Mouse (Mus musculus) embryonic fibroblast, embryonic 13.5 days (primary cell): ENCODE measurements around the gene Rapgef1.

Experiments used
- CTCF ChIP-seq: IDR thresholded peaks from 2 replicates; pipeline ENCODE4 v1.5.1; 2011; ENCODE audit warnings: mild to moderate bottlenecking, control low read depth, low read length, moderate library complexity, borderline replicate concordance; ENCODE audit not compliant: insufficient read depth
- POLR2A ChIP-seq: IDR thresholded peaks from 2 replicates; pipeline ENCODE4 v1.6.1; 2011; ENCODE audit warnings: low read depth, mild to moderate bottlenecking, control low read depth, low read length, moderate library complexity

DNA sequence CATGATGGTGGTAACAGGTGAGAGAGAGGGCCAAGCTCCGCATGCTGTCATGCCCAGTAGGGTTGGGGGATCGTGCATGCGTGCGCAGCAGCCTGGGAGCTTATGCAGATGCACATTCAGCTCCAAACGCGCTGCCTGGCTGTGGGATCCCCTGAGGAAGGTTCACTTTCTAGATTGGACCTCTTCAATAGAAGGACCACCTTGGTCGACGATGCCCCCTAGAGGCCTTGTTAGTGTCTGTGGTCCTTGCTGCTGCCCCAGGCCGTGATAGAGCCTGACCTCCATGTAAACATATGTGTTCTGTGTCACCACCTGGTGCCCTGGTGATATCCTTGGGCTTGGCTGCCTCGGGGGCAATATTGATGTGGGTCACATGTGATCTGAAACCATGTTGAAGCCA is 30.3 kb upstream of the Rapgef1 start:
- TF ChIP-seq CTCF, result no peak
- no peak for TF ChIP-seq POLR2A
